Mouse (Mus musculus) hindbrain, embryonic 12.5 days (tissue): ENCODE data around the gene Ccdc167. TPM values are rescaled to one million over a fixed set of nuclear protein-coding genes. Genes with fewer than 3 reads are reported as not detected.
"Not testable (repeated sequence)": the region's sequence is repeated elsewhere in the genome, so short reads cannot be mapped to it uniquely, and the experiment has no call there.

Experiments used
- ATAC-seq: fragments of 200-750 bp; cut with Nextera tagmentation; 2 replicates; pipeline ENCODE4 v1.8.0; 2017; ENCODE audit warnings: moderate TSS enrichment; ENCODE audit not compliant: low FRiP score
- H3K27ac ChIP-seq: fragments of 300-500 bp; sonication (generic); 2 replicates; pipeline ENCODE4 v1.5.1; 2016; ENCODE audit warnings: mild to moderate bottlenecking
- H3K27me3 ChIP-seq: fragments of 300-500 bp; sonication (generic); 2 replicates; pipeline ENCODE4 v1.6.1; 2016; ENCODE audit warnings: mild to moderate bottlenecking
- H3K36me3 ChIP-seq: fragments of 300-500 bp; sonication (generic); 2 replicates; pipeline ENCODE4 v1.6.1; 2016; ENCODE audit warnings: mild to moderate bottlenecking
- H3K4me1 ChIP-seq: fragments of 300-500 bp; sonication (generic); 2 replicates; pipeline ENCODE4 v1.6.1; 2016
- H3K4me2 ChIP-seq: fragments of 300-500 bp; sonication (generic); replicated peaks from 2 replicates; pipeline ENCODE4 v1.6.1; 2016; ENCODE audit warnings: mild to moderate bottlenecking
- H3K4me3 ChIP-seq: fragments of 300-500 bp; sonication (generic); 2 replicates; pipeline ENCODE4 v1.5.1; 2016; ENCODE audit warnings: mild to moderate bottlenecking
- H3K9ac ChIP-seq: fragments of 300-500 bp; sonication (generic); 2 replicates; pipeline ENCODE4 v1.6.1; 2016; ENCODE audit warnings: mild to moderate bottlenecking, moderate library complexity
- H3K9me3 ChIP-seq: fragments of 300-500 bp; sonication (generic); replicated peaks from 2 replicates; pipeline ENCODE4 v1.6.1; 2016; ENCODE audit warnings: mild to moderate bottlenecking
- WGBS: fragments of 180-500 bp; shearing (Covaris S2); methylation state at CpG from one replicate; pipeline ENCODE4 v1.1.7; 2016; 5-methylcytosine and 5-hydroxymethylcytosine counted together
- polyA plus RNA-seq: library from polyadenylated mRNA; unstranded; fragments of >200 nt; fragmentation: Nextera tagmentation; extraction: Ambion mirVana; gene quantifications from 2 replicates; pipeline ENCODE4 v1.2.1, GENCODE M21; 2016

Ccdc167 gene
- polyA plus RNA-seq, 1 experiment from 2014 or later = 15.3 TPM

GRCm38 (mm10) chr17:29732522-29732921 is 15.7 kb upstream of the Ccdc167 start:
- Histone ChIP-seq H3K4me1 (peaks cover 51% of the 10 kb centered on the region), H3K9me3 (no peaks in the 10 kb centered on the region), H3K9ac (no peak overlapping the region), H3K4me3 (no peak overlapping the region), H3K4me2 (no peak overlapping the region), H3K36me3 (no peaks in the 10 kb centered on the region), H3K27ac (no peak overlapping the region), H3K27me3 (no peaks in the 10 kb centered on the region)
- no peak for ATAC-seq
- WGBS = 73% methylated on average over 2 of the region's 2 CpGs

GRCm38 (mm10) chr17:29731953-29732325 is 15.1 kb upstream of the Ccdc167 start:
- peak overlapping the region; percentile 86 for H3K27ac ChIP-seq
- no peaks in the 10 kb centered on the region for H3K36me3 ChIP-seq
- no peak for ATAC-seq
- H3K4me2 ChIP-seq = no peak overlapping the region
- no peaks in the 10 kb centered on the region for H3K27me3 ChIP-seq
- H3K9ac ChIP-seq = no peak overlapping the region
- H3K4me1 ChIP-seq = peaks cover 50% of the 10 kb centered on the region
- H3K9me3 ChIP-seq = no peaks in the 10 kb centered on the region
- WGBS = 49% methylated on average over 6 of the region's 6 CpGs
- no peak overlapping the region for H3K4me3 ChIP-seq

GRCm38 (mm10) chr17:29731266-29731952 is 14.6 kb upstream of the Ccdc167 start:
- Histone ChIP-seq H3K9ac (no peak overlapping the region), H3K4me2 (no peak overlapping the region), H3K4me3 (no peak overlapping the region), H3K27me3 (no peaks in the 10 kb centered on the region), H3K9me3 (no peaks in the 10 kb centered on the region), H3K36me3 (no peaks in the 10 kb centered on the region), H3K4me1 (peaks cover 45% of the 10 kb centered on the region), H3K27ac (peak overlapping the region; percentile 86)
- peak; percentile 33 for ATAC-seq
- WGBS = 33% methylated on average over 11 of the region's 12 CpGs

- H3K36me3 ChIP-seq = no peaks in the 10 kb centered on the region
- H3K4me1 ChIP-seq = peaks cover 38% of the 10 kb centered on the region
- H3K27me3 ChIP-seq = no peaks in the 10 kb centered on the region
- H3K4me3 ChIP-seq = no peak overlapping the region
- 31% methylated on average over 13 of the region's 13 CpGs for WGBS
- peak overlapping the region; percentile 86 for H3K27ac ChIP-seq
- peak; percentile 66 for ATAC-seq
- no peak overlapping the region for H3K9ac ChIP-seq
- H3K4me2 ChIP-seq = no peak overlapping the region; the same call in 1 of the 2 replicates
- H3K9me3 ChIP-seq = no peaks in the 10 kb centered on the region
These were observed 13.8 kb upstream of the Ccdc167 start for GRCm38 (mm10) chr17:29730510-29731265.

DNA sequence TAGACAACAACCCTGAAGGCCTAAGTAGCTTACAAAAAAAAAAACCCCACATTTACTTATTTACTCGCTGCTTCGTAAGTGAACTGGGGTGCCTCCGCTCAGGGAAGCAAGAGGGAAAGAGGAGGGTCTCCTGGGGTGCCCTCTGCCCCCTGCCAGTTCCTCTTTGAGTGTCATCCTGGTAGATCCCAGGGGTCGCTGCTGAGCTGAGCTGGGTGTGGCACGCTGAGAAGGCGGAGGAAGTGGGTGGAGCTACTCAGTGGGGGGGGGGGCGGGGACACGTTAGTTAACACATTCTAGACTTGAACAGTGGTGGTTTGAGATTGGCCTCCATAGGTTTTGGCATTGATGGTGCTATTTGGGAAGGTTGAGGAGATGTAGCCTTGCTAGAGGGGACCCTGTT is 11.2 kb upstream of the Ccdc167 start:
- Histone ChIP-seq H3K36me3 (no peaks in the 10 kb centered on the region), H3K9ac (no peak overlapping the region), H3K9me3 (no peaks in the 10 kb centered on the region), H3K27me3 (no peaks in the 10 kb centered on the region), H3K4me1 (peaks cover 26% of the 10 kb centered on the region), H3K4me2 (no peak overlapping the region), H3K27ac (no peak overlapping the region), H3K4me3 (no peak overlapping the region)
- ATAC-seq = no peak
- 63% methylated on average over 6 of the region's 8 CpGs for WGBS

DNA sequence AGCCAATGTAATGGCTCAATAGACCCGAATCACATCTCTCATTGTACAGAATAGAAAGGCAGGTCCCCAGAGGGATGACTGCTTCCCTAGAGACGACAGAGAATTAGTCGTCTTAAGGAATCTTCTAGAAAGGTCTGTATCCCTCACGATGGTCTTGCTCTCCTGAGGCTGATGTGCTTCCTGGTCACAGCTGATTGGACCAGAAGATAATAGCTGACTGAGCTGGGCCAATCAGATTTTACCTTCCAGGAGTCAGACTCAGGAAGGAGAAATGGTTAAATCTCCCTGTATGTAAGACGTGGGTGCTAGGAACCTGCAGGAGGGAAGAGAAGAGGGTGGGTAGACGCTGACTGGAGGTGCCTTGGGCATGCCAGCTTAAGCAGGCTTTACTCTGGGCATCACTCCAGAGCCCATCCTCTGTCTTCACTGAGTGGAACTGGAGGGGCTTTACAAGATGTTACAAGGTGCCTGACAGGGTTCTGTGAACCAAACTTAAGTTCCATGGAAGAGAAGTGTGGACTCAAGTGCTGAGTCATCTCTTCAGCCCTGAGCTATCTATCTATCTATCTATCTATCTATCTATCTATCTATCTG is 8.3 kb upstream of the Ccdc167 start:
- Histone ChIP-seq H3K4me3 (no peak overlapping the region), H3K9ac (no peak overlapping the region), H3K4me1 (peaks cover 1% of the 10 kb centered on the region), H3K27ac (no peak overlapping the region), H3K27me3 (no peaks in the 10 kb centered on the region), H3K4me2 (no peak overlapping the region), H3K9me3 (no peaks in the 10 kb centered on the region), H3K36me3 (no peaks in the 10 kb centered on the region)
- 77% methylated on average over 6 of the region's 6 CpGs for WGBS
- no peak for ATAC-seq

DNA sequence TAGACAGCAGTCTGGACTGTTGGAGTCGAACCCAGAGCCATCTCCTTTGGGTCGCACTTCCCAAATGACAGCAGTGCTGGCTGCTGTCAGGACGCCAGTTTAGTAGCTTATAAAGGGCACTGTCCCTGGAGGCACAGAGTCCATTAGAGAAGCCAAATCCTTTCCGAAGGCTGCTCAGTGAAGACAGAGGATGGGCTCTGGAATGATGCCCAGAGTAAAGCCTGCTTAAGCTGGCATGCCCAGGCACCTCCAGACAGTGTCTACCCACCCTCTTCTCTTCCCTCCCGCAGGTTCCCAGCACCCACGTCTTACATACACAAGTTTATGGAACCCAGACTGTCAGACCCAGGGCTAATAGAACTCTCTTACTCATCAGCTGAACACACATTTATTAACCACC is 7.8 kb upstream of the Ccdc167 start:
- WGBS = 67% methylated on average over 6 of the region's 6 CpGs
- H3K9me3 ChIP-seq = no peaks in the 10 kb centered on the region
- ATAC-seq = no peak

GRCm38 (mm10) chr17:29720755-29721365 is 4.0 kb upstream of the Ccdc167 start:
- no peaks in the 10 kb centered on the region for H3K9me3 ChIP-seq
- ATAC-seq = no peak
- 85% methylated on average over 11 of the region's 11 CpGs for WGBS

More for the DNA sequence above, 7.8 kb upstream of the Ccdc167 start:
- Histone ChIP-seq H3K27ac (no peak overlapping the region), H3K4me1 (no peaks in the 10 kb centered on the region), H3K4me3 (no peak overlapping the region), H3K9ac (no peak overlapping the region), H3K36me3 (no peaks in the 10 kb centered on the region), H3K4me2 (no peak overlapping the region), H3K27me3 (no peaks in the 10 kb centered on the region)

GRCm38 (mm10) chr17:29719628-29720575 is 3.1 kb upstream of the Ccdc167 start:
- no peaks in the 10 kb centered on the region for H3K36me3 ChIP-seq
- no peak overlapping the region for H3K27ac ChIP-seq
- H3K4me1 ChIP-seq = peaks cover 12% of the 10 kb centered on the region
- no peak overlapping the region for H3K9ac ChIP-seq
- no peaks in the 10 kb centered on the region for H3K9me3 ChIP-seq
- WGBS = 73% methylated on average over 13 of the region's 13 CpGs
- H3K4me2 ChIP-seq = no peak overlapping the region
- H3K4me3 ChIP-seq = no peak overlapping the region
- no peak for ATAC-seq
- H3K27me3 ChIP-seq = no peaks in the 10 kb centered on the region

More at GRCm38 (mm10) chr17:29720755-29721365, 4.0 kb upstream of the Ccdc167 start:
- Histone ChIP-seq H3K9ac (no peak overlapping the region), H3K4me1 (peaks cover 11% of the 10 kb centered on the region), H3K4me3 (no peak overlapping the region), H3K36me3 (no peaks in the 10 kb centered on the region), H3K4me2 (no peak overlapping the region), H3K27me3 (no peaks in the 10 kb centered on the region), H3K27ac (no peak overlapping the region)

DNA sequence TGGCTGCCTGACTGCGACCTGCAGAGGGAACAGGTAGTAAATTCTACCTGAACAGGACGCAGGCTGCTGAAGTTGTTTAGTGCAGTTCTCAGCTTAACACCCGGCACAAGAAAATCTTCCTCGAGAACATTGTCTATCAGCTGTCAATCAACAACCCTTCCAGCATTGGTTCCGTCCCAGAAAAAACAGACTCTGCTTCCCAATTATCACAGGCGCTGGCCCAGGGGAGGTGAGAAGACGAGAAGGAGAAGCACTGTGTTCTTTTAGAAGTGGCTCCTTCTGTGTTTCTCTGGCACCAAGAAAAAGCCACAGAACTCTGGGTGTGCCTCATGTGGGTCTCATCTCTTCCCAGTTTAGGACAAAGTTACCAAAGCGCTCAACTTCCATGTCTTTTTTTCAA is 1.8 kb upstream of the Ccdc167 start:
- WGBS = 85% methylated on average over 8 of the region's 8 CpGs
- Histone ChIP-seq H3K4me3 (no peak overlapping the region), H3K4me1 (peaks cover 12% of the 10 kb centered on the region), H3K36me3 (no peaks in the 10 kb centered on the region), H3K27me3 (no peaks in the 10 kb centered on the region), H3K27ac (no peak overlapping the region), H3K9ac (no peak overlapping the region), H3K9me3 (no peaks in the 10 kb centered on the region), H3K4me2 (no peak overlapping the region)
- no peak for ATAC-seq

GRCm38 (mm10) chr17:29713734-29714133 is 3.1 kb downstream of the Ccdc167 start:
- H3K36me3 ChIP-seq, H3K9me3 ChIP-seq, ATAC-seq, H3K4me3 ChIP-seq, H3K27me3 ChIP-seq, H3K27ac ChIP-seq, H3K4me2 ChIP-seq, H3K9ac ChIP-seq: not testable (repeated sequence)
- WGBS = 94% methylated on average over 4 of the region's 4 CpGs
- H3K4me1 ChIP-seq = peaks cover 53% of the 10 kb centered on the region
